Mouse (Mus musculus): ENCODE data around the gene Ptprcap. TPM values are rescaled to one million over a fixed set of nuclear protein-coding genes. Genes with fewer than 3 reads are reported as not detected.

The Ptprcap gene
- 1.0 and 1.2 TPM in 2 replicates for polyA plus RNA-seq (2016; fragmentation: Nextera tagmentation; extraction: Ambion mirVana)

- Histone ChIP-seq H3K9me3 (replicated peaks) (no peaks in the 10 kb centered on the region), H3K36me3 (peaks cover 57% of the 10 kb centered on the region), H3K4me3 (no peak within 1 kb of the TSS), H3K4me1 (peaks cover 20% of the 10 kb centered on the region), H3K27ac (no peak within 1 kb of the TSS; the same call in 1 of the 2 replicates), H3K4me2 (replicated peaks) (no peak within 1 kb of the TSS), H3K9ac (no peak within 1 kb of the TSS), H3K27me3 (no peaks in the 10 kb centered on the region)
- WGBS = 72% methylated on average over 11 of the region's 11 CpGs
- no peak for ATAC-seq (ENCODE audit: low FRiP score)
Measured at GRCm38 (mm10) chr19:4153232-4153654, at the start of gene Ptprcap. Gene Ptprcap, plus strand, starts transcription at chr19:4153604.

GRCm38 (mm10) chr19:4103792-4104191 lies 49.6 kb upstream of the Ptprcap start:
- WGBS = 79% methylated on average over 3 of the region's 3 CpGs
- Histone ChIP-seq H3K9me3 (replicated peaks) (no peaks in the 10 kb centered on the region), H3K27ac (no peak overlapping the region), H3K4me1 (peaks cover 32% of the 10 kb centered on the region), H3K27me3 (peaks cover 43% of the 10 kb centered on the region), H3K36me3 (peaks cover 8% of the 10 kb centered on the region; the same call in 1 of the 2 replicates), H3K9ac (no peak overlapping the region), H3K4me2 (replicated peaks) (no peak overlapping the region), H3K4me3 (no peak overlapping the region)
- ATAC-seq (ENCODE audit: low FRiP score) = no peak

DNA sequence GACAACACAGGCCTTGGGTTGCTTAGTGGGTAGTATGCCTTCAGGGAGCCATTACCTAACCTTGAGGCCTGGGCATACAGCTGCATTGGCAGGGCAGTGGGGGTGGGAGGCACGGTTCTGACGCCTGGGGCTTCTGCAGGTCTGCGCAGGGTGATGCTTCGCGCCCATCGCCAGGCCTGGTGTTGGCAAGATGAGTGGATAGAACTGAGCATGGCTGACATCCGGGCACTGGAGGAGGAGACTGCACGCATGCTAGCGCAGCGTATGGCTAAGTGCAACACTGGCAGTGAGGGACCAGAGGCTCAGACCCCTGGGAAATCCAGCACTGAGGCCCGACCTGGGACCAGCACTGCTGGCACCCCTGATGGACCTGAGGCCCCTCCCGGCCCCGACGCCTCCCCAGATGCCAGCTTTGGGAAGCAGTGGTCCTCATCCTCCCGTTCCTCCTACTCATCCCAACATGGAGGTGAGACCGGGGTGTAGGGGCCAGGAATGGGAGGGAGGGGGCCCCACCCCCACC lies 48.7 kb upstream of the Ptprcap start:
- no peak overlapping the region for H3K4me2 ChIP-seq (replicated peaks)
- peaks cover 22% of the 10 kb centered on the region for H3K4me1 ChIP-seq
- peaks cover 8% of the 10 kb centered on the region; the same call in 1 of the 2 replicates for H3K36me3 ChIP-seq
- H3K4me3 ChIP-seq = no peak overlapping the region
- peaks cover 40% of the 10 kb centered on the region for H3K27me3 ChIP-seq
- no peak overlapping the region for H3K9ac ChIP-seq
- WGBS = 90% methylated on average over 16 of the region's 16 CpGs
- no peaks in the 10 kb centered on the region for H3K9me3 ChIP-seq (replicated peaks)
- no peak for ATAC-seq (ENCODE audit: low FRiP score)
- no peak overlapping the region for H3K27ac ChIP-seq

DNA sequence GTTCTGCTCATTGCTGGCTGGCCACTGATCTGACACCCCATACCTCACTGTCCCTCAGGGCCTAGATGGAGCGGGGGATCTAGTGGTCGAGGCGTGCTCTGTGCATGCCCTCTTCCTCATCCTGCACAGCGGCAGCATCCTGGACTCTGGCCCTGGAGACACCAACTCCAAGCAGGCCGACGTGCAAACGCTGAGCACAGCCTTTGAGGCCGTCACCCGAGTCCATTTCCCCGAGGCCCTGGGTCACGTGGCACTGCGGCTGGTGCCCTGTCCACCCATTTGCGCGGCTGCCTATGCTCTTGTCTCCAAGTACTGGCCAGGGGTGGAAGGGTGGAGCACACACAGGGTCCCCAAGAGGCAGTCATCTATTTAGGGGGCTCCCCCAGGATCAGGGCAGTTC lies 46.8 kb upstream of the Ptprcap start:
- Histone ChIP-seq H3K27ac (no peak overlapping the region), H3K9me3 (replicated peaks) (no peaks in the 10 kb centered on the region), H3K4me1 (peaks cover 5% of the 10 kb centered on the region), H3K27me3 (peaks cover 21% of the 10 kb centered on the region), H3K9ac (no peak overlapping the region), H3K36me3 (peaks cover 13% of the 10 kb centered on the region), H3K4me2 (replicated peaks) (no peak overlapping the region), H3K4me3 (no peak overlapping the region)
- no peak for ATAC-seq (ENCODE audit: low FRiP score)
- 89% methylated on average over 14 of the region's 14 CpGs for WGBS

- H3K9ac ChIP-seq = no peak overlapping the region
- ATAC-seq (ENCODE audit: low FRiP score) = no peak
- no peak overlapping the region for H3K4me2 ChIP-seq (replicated peaks)
- H3K36me3 ChIP-seq = peaks cover 30% of the 10 kb centered on the region
- no peak overlapping the region for H3K27ac ChIP-seq
- peaks cover 2% of the 10 kb centered on the region; the same call in 1 of the 2 replicates for H3K27me3 ChIP-seq
- no peaks in the 10 kb centered on the region for H3K4me1 ChIP-seq
- 92% methylated on average over 9 of the region's 9 CpGs for WGBS
- H3K9me3 ChIP-seq (replicated peaks) = no peaks in the 10 kb centered on the region
- no peak overlapping the region for H3K4me3 ChIP-seq
Measured at GRCm38 (mm10) chr19:4108535-4108934, 44.9 kb upstream of the Ptprcap start.

- no peaks in the 10 kb centered on the region for H3K27me3 ChIP-seq
- no peak overlapping the region for H3K9ac ChIP-seq
- no peak overlapping the region for H3K4me2 ChIP-seq (replicated peaks)
- no peaks in the 10 kb centered on the region for H3K4me1 ChIP-seq
- peaks cover 66% of the 10 kb centered on the region for H3K36me3 ChIP-seq
- H3K9me3 ChIP-seq (replicated peaks) = no peaks in the 10 kb centered on the region
- no peak overlapping the region for H3K4me3 ChIP-seq
- ATAC-seq (ENCODE audit: low FRiP score) = no peak
- 96% methylated on average over 26 of the region's 26 CpGs for WGBS
- no peak overlapping the region for H3K27ac ChIP-seq
Measured at GRCm38 (mm10) chr19:4112063-4112960, 41.1 kb upstream of the Ptprcap start.

GRCm38 (mm10) chr19:4113186-4113805 lies 40.1 kb upstream of the Ptprcap start:
- H3K4me2 ChIP-seq (replicated peaks) = no peak overlapping the region
- no peaks in the 10 kb centered on the region for H3K9me3 ChIP-seq (replicated peaks)
- H3K4me3 ChIP-seq = no peak overlapping the region
- no peaks in the 10 kb centered on the region for H3K27me3 ChIP-seq
- H3K9ac ChIP-seq = no peak overlapping the region
- no peak for ATAC-seq (ENCODE audit: low FRiP score)
- no peak overlapping the region; the same call in 1 of the 2 replicates for H3K27ac ChIP-seq
- no peaks in the 10 kb centered on the region for H3K4me1 ChIP-seq
- peaks cover 69% of the 10 kb centered on the region for H3K36me3 ChIP-seq
- WGBS = 86% methylated on average over 13 of the region's 13 CpGs

DNA sequence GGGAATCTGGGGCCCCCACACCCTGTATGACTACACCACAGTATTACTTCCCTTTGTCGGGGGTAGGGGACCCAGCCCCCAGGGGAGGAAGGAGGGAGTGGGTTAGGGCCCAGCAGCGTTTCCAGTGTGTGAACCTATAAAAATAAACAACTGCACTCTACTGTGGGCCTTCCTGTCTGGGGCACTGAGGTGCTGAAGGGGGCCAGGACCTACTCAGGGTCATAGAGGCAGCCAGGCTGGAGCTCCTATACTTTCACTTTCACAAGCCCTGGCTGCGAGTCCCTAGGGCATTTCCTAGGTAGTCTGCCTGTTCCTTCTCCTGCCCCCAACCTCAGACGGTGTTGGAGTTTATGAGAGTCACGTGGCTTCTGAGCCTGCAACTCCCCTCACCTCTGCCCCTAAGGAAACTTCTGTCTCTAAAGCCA lies 39.6 kb upstream of the Ptprcap start:
- peaks cover 65% of the 10 kb centered on the region for H3K36me3 ChIP-seq
- H3K27me3 ChIP-seq = no peaks in the 10 kb centered on the region
- no peak overlapping the region for H3K27ac ChIP-seq
- no peaks in the 10 kb centered on the region for H3K9me3 ChIP-seq (replicated peaks)
- 69% methylated on average over 5 of the region's 5 CpGs for WGBS
- no peaks in the 10 kb centered on the region for H3K4me1 ChIP-seq
- ATAC-seq (ENCODE audit: low FRiP score) = no peak
- H3K4me2 ChIP-seq (replicated peaks) = no peak overlapping the region
- no peak overlapping the region for H3K9ac ChIP-seq
- no peak overlapping the region for H3K4me3 ChIP-seq

DNA sequence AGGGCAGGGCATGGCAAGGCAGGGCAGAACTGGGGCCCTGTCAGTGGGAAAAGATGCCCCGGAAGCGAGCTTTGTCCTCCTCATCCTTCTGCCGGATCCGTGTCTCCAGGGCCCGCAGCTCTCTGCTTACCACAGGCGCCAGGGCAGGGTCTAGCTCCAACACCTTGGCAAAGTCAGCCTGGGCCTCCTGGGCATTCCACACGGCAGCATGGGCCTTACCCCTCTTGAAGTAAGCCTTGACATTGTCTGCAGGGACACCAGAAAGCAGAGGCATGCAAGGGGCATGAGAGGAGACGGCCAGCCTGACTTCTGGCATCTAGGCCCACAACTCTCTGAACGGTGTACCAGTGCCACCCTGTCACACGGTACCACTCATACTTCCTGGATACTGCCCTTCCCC lies 38.9 kb upstream of the Ptprcap start:
- Histone ChIP-seq H3K27ac (no peak overlapping the region), H3K4me1 (no peaks in the 10 kb centered on the region), H3K27me3 (no peaks in the 10 kb centered on the region), H3K4me2 (replicated peaks) (no peak overlapping the region), H3K9ac (no peak overlapping the region), H3K9me3 (replicated peaks) (no peaks in the 10 kb centered on the region), H3K4me3 (no peak overlapping the region), H3K36me3 (peaks cover 65% of the 10 kb centered on the region)
- no peak for ATAC-seq (ENCODE audit: low FRiP score)
- 94% methylated on average over 10 of the region's 10 CpGs for WGBS

DNA sequence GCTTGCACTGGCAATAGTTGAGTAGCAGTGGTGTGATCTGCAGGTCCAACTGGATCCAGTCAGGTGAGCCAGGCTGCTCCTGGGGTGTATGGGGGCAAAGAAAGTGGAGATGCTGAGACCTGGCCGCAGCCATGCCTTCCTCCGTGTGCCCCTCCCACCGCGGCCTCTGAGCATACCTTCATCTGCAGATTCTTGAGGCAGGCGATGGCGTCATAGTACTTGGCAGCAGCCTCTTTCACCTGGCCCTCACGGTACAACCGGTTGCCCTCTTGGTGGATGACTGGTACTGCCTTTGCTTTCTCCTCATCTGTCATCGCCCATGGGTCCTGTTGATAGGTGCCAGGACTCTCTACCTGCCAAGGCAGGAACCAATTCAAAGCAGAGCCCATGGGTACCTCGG lies 38.3 kb upstream of the Ptprcap start:
- Histone ChIP-seq H3K9ac (no peak overlapping the region), H3K4me2 (replicated peaks) (no peak overlapping the region), H3K4me3 (no peak overlapping the region), H3K27ac (no peak overlapping the region), H3K9me3 (replicated peaks) (no peaks in the 10 kb centered on the region), H3K27me3 (no peaks in the 10 kb centered on the region), H3K36me3 (peaks cover 65% of the 10 kb centered on the region), H3K4me1 (peaks cover 2% of the 10 kb centered on the region)
- ATAC-seq (ENCODE audit: low FRiP score) = no peak
- 95% methylated on average over 10 of the region's 10 CpGs for WGBS

DNA sequence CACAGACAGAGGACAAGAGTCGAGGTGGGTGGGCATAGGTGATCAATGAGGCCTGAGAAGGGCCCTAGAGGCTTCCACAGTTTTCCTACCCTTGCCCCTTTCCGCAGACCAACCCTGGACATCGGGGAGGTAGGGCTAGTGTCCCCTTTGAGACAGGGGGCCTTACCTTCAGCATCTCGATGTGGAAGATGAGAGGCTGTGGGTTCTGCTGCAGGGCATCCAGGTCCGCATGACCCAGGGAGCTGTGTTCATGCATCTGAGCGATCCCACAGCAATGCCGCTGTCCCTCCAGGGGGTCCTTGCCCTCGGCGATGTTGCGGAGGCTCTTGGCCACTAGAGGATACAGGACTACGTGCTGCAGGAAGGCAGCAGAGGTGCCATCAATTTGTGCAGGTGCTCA lies 37.6 kb upstream of the Ptprcap start:
- Histone ChIP-seq H3K27ac (no peak overlapping the region), H3K4me1 (peaks cover 9% of the 10 kb centered on the region), H3K9ac (no peak overlapping the region), H3K4me2 (replicated peaks) (no peak overlapping the region), H3K27me3 (no peaks in the 10 kb centered on the region), H3K36me3 (peaks cover 65% of the 10 kb centered on the region), H3K4me3 (no peak overlapping the region), H3K9me3 (replicated peaks) (no peaks in the 10 kb centered on the region)
- ATAC-seq (ENCODE audit: low FRiP score) = no peak
- 83% methylated on average over 11 of the region's 11 CpGs for WGBS

- Histone ChIP-seq H3K27ac (no peak overlapping the region), H3K4me1 (peaks cover 11% of the 10 kb centered on the region), H3K4me2 (replicated peaks) (no peak overlapping the region), H3K36me3 (peaks cover 56% of the 10 kb centered on the region), H3K9me3 (replicated peaks) (no peaks in the 10 kb centered on the region), H3K27me3 (no peaks in the 10 kb centered on the region), H3K4me3 (no peak overlapping the region), H3K9ac (no peak overlapping the region)
- 98% methylated on average over 7 of the region's 7 CpGs for WGBS
- no peak for ATAC-seq (ENCODE audit: low FRiP score)
Measured at GRCm38 (mm10) chr19:4117006-4117405, 36.4 kb upstream of the Ptprcap start.

Data from hindbrain, embryonic 12.5 days (tissue).